Mouse (Mus musculus) forebrain, embryonic 14.5 days (tissue): ENCODE measurements at regions not wholly inside any gene's neighbourhood (a gene's known extent, or its start where the extent isn't known, plus 50 kb on each side); places are given as distances from the start of the nearest gene placed in this dataset.

Experiments used
- ATAC-seq: fragments of 200-750 bp; cut with Nextera tagmentation; 2 replicates; pipeline ENCODE4 v1.8.0; 2017; ENCODE audit warnings: mild to moderate bottlenecking, moderate library complexity
- DNase-seq: peaks from one replicate; pipeline ENCODE4 v3.0.0-alpha.2; 2015; ENCODE audit warnings: low spot score
- H3K27ac ChIP-seq: fragments of 300-500 bp; sonication (generic); 2 replicates; pipeline ENCODE4 v1.5.1; 2014; ENCODE audit warnings: low read depth, mild to moderate bottlenecking, control low read depth, low read length, moderate library complexity
- H3K27me3 ChIP-seq: fragments of 300-500 bp; sonication (generic); replicated peaks from 2 replicates; pipeline ENCODE4 v1.6.1; 2014; ENCODE audit warnings: low read length, control low read depth, mixed read lengths; ENCODE audit not compliant: control insufficient read depth, insufficient read depth
- H3K36me3 ChIP-seq: fragments of 300-500 bp; sonication (generic); 2 replicates; pipeline ENCODE4 v1.6.1; 2014; ENCODE audit warnings: low read length, control low read depth; ENCODE audit not compliant: control insufficient read depth, insufficient read depth
- H3K4me1 ChIP-seq: fragments of 300-500 bp; sonication (generic); 2 replicates; pipeline ENCODE4 v1.6.1; 2014; ENCODE audit warnings: antibody characterized with exemption, low read length, control low read depth; ENCODE audit not compliant: control insufficient read depth, insufficient read depth
- H3K4me2 ChIP-seq: fragments of 300-500 bp; sonication (generic); 2 replicates; pipeline ENCODE4 v1.6.1; 2014; ENCODE audit warnings: mild to moderate bottlenecking, control low read depth, low read length
- H3K4me3 ChIP-seq: fragments of 300-500 bp; sonication (generic); 2 replicates; pipeline ENCODE4 v1.5.1; 2014; ENCODE audit warnings: low read depth, low read length, control low read depth
- H3K9ac ChIP-seq: fragments of 300-500 bp; sonication (generic); 2 replicates; pipeline ENCODE4 v1.6.1; 2014; ENCODE audit warnings: mild to moderate bottlenecking, low read length, control low read depth, moderate library complexity
- H3K9me3 ChIP-seq: fragments of 300-500 bp; sonication (generic); replicated peaks from 2 replicates; pipeline ENCODE4 v1.6.1; 2016; ENCODE audit warnings: low read length, control low read depth, mixed read lengths; ENCODE audit not compliant: control insufficient read depth
- WGBS: fragments of 180-500 bp; shearing (Covaris S2); extraction: QIAGEN DNeasy Blood & Tissue Kit; methylation state at CpG from one replicate; pipeline ENCODE4 v1.1.7; 2014; 5-methylcytosine and 5-hydroxymethylcytosine counted together

DNA sequence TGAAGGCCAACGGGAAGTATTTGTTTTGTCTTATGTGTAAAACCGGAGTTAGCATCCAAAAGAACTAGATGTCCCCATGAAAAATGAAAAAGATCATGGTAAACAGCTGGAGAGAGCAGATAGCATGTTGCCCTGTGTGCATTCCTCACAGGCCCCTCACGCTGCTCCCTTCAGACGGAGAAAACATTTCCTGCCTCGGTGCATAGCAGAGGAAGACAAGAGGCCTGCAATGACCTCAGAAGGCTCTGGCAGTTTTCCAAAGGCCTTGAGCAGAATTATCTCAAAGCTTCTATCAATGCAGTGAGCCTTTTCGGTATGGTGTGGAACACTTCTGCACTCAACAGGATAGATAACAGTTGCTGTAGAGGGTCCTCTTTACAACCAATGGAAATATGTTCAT lies 101.3 kb upstream of the Ccn2 start:
- Histone ChIP-seq H3K36me3 (no peaks in the 10 kb centered on the region), H3K9me3 (no peaks in the 10 kb centered on the region), H3K27me3 (no peaks in the 10 kb centered on the region), H3K4me1 (no peaks in the 10 kb centered on the region), H3K4me2 (no peak overlapping the region), H3K27ac (no peak overlapping the region), H3K4me3 (no peak overlapping the region), H3K9ac (no peak overlapping the region)
- 66% methylated on average over 6 of the region's 6 CpGs for WGBS
- DNase-seq (peak; percentile 44), ATAC-seq (no peak)

- Histone ChIP-seq H3K36me3 (no peaks in the 10 kb centered on the region), H3K4me1 (no peaks in the 10 kb centered on the region), H3K9me3 (no peaks in the 10 kb centered on the region), H3K4me2 (no peak overlapping the region), H3K4me3 (no peak overlapping the region), H3K9ac (no peak overlapping the region), H3K27me3 (no peaks in the 10 kb centered on the region), H3K27ac (no peak overlapping the region)
- DNase-seq: no peak
- ATAC-seq: no peak
- 92% methylated on average over 11 of the region's 11 CpGs for WGBS
Measured at GRCm38 (mm10) chr10:24519795-24520512, 75.3 kb upstream of the Ccn2 start.

DNA sequence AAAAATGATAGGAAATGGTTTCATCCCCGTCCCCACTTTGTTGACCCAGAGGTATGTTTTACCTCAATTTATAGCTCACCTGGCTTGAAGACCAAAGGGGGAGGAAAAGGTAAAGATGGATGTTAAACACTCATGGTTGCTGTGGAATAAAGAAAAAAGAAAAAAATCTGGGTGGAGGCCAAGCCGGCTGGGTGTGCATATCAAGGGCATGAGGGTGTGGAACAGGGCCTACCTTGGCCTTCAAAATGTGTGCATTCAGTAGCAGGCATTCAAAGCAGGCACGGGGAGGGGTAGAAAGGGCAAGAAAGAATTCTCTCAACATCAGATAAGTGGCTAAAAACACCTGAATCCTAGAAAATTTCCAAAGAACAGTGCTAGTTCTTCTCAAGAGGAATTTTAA lies 74.7 kb upstream of the Ccn2 start:
- Histone ChIP-seq H3K4me3 (no peak overlapping the region), H3K9me3 (no peaks in the 10 kb centered on the region), H3K9ac (no peak overlapping the region), H3K27me3 (no peaks in the 10 kb centered on the region), H3K27ac (no peak overlapping the region), H3K4me1 (no peaks in the 10 kb centered on the region), H3K4me2 (no peak overlapping the region), H3K36me3 (no peaks in the 10 kb centered on the region)
- ATAC-seq (no peak), DNase-seq (no peak)
- 84% methylated on average over 3 of the region's 3 CpGs for WGBS

GRCm38 (mm10) chr10:24532776-24533175 lies 62.5 kb upstream of the Ccn2 start:
- no peaks in the 10 kb centered on the region for H3K4me1 ChIP-seq
- H3K4me3 ChIP-seq: no peak overlapping the region
- DNase-seq: peak; percentile 3
- no peaks in the 10 kb centered on the region for H3K36me3 ChIP-seq
- H3K9me3 ChIP-seq: no peaks in the 10 kb centered on the region
- no peak overlapping the region for H3K4me2 ChIP-seq
- no peaks in the 10 kb centered on the region for H3K27me3 ChIP-seq
- 73% methylated on average over 2 of the region's 2 CpGs for WGBS
- H3K9ac ChIP-seq: no peak overlapping the region
- ATAC-seq: no peak
- no peak overlapping the region for H3K27ac ChIP-seq

DNA sequence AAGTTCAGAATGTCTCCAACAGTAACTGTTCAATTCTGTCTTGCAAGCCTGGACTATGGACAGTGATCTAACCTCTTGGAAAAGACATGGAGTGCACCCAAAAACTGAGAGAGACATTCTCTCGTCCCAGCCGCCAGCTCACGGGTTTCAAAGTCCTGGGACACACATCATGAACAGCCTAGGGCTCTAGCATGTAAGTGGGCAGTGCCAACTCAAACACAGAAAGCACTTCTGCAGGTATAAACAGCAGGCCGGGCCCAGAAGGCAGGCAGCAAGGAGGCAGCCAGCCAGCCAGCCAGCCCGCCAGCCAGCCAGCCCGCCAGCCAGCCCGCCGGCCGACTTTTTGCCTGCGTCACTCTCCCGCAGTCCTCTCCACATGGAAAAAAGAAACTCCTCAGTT lies 60.3 kb upstream of the Ccn2 start:
- WGBS: 93% methylated on average over 11 of the region's 11 CpGs
- no peak for ATAC-seq

GRCm38 (mm10) chr10:24535461-24535860 lies 59.8 kb upstream of the Ccn2 start:
- Histone ChIP-seq H3K4me3 (no peak overlapping the region), H3K9me3 (no peaks in the 10 kb centered on the region)
- ATAC-seq: no peak

More for the DNA sequence above, 60.3 kb upstream of the Ccn2 start:
- no peak for DNase-seq
- Histone ChIP-seq H3K4me1 (no peaks in the 10 kb centered on the region), H3K4me2 (no peak overlapping the region), H3K36me3 (no peaks in the 10 kb centered on the region), H3K4me3 (no peak overlapping the region), H3K27ac (no peak overlapping the region), H3K27me3 (no peaks in the 10 kb centered on the region), H3K9me3 (no peaks in the 10 kb centered on the region), H3K9ac (no peak overlapping the region)

DNA sequence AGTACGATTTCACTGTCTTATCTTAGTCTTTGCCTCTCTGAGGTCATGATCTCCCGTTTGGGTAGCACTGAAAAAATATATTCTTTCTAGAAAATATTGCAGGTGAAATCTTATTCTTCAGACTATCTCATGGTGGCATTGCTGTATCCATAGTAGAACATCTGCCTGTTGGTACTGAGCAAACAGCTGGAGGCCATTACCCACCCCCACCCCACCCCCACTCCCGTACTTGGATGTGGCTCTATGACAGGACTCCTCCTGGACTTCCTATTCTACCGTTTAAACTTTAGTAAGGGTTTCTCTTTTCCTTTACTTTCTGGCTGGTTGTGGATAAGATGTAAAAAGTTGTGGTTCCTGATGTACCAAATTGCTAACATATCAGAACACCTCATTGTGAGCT lies 53.3 kb upstream of the Ccn2 start:
- Histone ChIP-seq H3K4me3 (no peak overlapping the region), H3K36me3 (no peaks in the 10 kb centered on the region), H3K9ac (no peak overlapping the region), H3K27ac (no peak overlapping the region), H3K4me1 (no peaks in the 10 kb centered on the region), H3K27me3 (no peaks in the 10 kb centered on the region), H3K9me3 (no peaks in the 10 kb centered on the region), H3K4me2 (no peak overlapping the region)
- ATAC-seq (no peak), DNase-seq (no peak)
- 88% methylated on average over 4 of the region's 4 CpGs for WGBS

More at GRCm38 (mm10) chr10:24535461-24535860, 59.8 kb upstream of the Ccn2 start:
- H3K36me3 ChIP-seq: no peaks in the 10 kb centered on the region
- no peaks in the 10 kb centered on the region for H3K27me3 ChIP-seq
- 85% methylated on average over 6 of the region's 6 CpGs for WGBS
- H3K9ac ChIP-seq: no peak overlapping the region
- H3K4me2 ChIP-seq: no peak overlapping the region
- no peak overlapping the region for H3K27ac ChIP-seq
- H3K4me1 ChIP-seq: no peaks in the 10 kb centered on the region
- DNase-seq: no peak
